Mouse (Mus musculus) CD4-positive naive resting alpha-beta T cell, adult 57 days (primary cell): Measurements from ENCODE around the gene Camk2n1. TPM values are rescaled to one million over a fixed set of nuclear protein-coding genes. Genes with fewer than 3 reads are reported as not detected.

ENCODE experiments used
- total RNA-seq: library from RNA; stranded (reverse); gene quantifications from one replicate; pipeline ENCODE4 v1.2.4, GENCODE M21; 2023

The Camk2n1 gene
- total RNA-seq, result 0.95 TPM

DNA sequence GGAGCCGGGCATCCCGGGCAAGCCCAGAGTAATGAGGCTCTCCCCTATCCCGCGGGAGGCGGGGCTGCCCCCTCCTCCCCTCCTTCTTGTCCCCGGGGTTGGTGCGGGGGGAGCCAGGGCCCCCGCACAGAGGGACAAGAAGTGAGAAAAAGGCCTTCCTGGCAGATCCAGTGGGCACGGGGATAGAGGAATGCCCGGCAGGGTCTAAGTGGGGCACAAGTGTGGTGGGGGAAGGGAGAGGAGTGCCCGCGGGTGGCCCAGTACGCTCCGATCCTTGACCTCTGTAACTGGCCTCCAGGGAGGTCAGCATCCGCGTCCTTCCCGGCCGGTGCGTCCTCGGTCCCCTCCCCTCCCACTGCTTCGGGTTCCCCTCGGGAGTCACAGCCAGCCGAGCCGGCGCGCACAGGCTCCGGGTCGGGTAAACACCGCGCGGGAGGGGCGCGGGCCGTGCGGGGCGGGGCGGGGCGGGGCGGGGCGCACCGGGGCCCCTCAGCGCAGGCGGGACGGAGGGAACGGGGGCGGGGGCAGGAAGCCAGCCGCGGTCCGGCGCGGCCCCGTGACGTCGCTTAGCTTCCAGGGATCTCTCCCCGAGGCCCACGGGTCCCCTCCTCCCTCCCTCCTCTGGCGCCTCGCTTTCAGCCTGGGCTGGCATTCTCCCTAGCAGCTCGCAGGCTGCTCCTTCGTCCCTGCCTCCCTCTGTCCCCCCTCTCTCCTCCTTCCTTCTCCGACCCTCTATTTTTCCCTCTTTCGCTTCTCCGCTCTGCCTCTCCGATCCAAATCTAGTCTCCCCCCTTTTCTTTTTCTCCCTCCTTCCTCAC lies at the start of gene Camk2n1:
Gene Camk2n1 (plus strand): TSS at position 562 of the 818 bp plus-strand sequence.

DNA sequence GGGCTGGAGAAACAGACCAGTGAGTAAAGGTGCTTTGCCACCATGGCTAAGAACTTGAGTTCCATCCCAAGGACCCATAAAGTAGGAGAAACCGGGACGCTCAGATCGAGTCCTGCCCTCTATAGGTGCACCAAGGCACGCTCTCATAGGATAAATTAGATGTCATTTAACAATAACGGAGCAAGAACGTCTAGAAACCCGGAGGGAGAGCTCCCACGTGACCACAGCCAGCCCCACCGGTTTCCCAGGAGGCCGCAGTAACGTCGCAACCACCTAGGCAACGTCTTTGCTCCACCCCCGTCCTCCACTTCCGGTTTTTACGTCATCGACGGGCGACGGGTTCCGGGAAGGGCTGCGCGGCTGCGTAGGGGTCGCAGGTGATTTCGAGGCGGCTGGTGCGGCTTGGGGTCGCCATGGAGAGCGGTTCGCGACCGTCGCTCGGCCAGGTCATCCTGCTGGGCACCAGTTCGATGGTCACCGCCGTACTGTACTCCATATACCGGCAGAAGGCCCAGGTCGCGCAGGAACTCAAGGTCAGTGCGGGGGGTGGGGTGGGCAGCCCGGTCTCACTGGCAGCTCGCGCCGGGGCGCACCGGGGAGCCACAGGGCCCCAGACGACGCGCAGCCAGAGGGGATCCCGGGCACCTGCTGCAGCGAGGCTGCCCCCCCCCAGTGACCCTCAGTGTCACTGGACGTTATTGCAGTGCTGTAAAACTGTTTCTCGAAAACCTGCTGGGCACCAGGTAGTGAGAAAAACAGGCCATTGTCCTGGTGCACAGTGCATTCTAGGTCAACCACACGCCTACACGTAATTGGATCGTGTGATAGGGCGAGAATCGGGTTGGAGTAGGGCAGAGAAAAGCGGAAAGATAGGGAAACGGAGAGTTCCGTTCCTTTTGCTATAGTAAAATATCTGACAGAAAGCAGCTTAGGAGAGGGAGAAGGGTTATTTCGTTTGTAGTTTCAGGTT lies 19.5 kb upstream of the Camk2n1 start, which contains the start of gene Mul1:
Gene Mul1 (plus strand): TSS at position 325 of the 970 bp plus-strand sequence.

Other genes starting within 250 kb of the Camk2n1 start
- 205 TPM for gene Hp1bp3, start 238.0 kb upstream of the Camk2n1 start, total RNA-seq
- gene Sh2d5, start 203.9 kb upstream of the Camk2n1 start, total RNA-seq, result 0.92 TPM
- not detected for gene Kif17, start 203.9 kb upstream of the Camk2n1 start, total RNA-seq
- 66.1 TPM for gene Ddost, start 149.6 kb upstream of the Camk2n1 start, total RNA-seq
- gene Pink1, start 128.0 kb upstream of the Camk2n1 start, total RNA-seq, result 50.7 TPM
- not detected for gene Cda, start 86.3 kb upstream of the Camk2n1 start, total RNA-seq
- gene Fam43b, start 57.8 kb upstream of the Camk2n1 start, total RNA-seq, result not detected
- gene Mul1, start 19.6 kb upstream of the Camk2n1 start, total RNA-seq, result 29.9 TPM
- not detected for gene Vwa5b1, start 181.6 kb downstream of the Camk2n1 start, total RNA-seq